Mouse (Mus musculus): ENCODE results near the gene Rock2. TPM values are rescaled to one million over a fixed set of nuclear protein-coding genes. Genes with fewer than 3 reads are reported as not detected.

Gene Rock2
- polyA plus RNA-seq, 1 experiment = not detected

DNA sequence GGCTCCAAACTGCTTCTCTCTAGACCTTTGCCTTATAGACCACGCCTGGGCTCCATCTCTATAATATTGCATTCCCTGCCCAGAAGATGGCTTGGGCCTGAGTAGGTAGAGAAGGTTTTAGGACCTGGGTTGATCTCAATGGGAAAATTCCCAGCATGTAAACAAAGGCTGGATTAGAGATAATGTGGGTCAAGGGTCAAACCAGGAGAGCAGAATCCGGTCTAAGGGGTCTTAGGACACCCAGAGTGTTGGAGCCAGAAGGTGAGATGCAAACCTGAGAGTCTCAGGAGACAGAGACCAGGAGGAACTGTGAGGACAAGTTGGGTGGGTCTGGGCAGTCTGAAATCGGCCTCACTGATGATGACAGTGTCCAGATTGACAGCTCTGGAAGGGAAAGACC lies 18.0 kb upstream of the Rock2 start:
- 69% methylated on average over 3 of the region's 3 CpGs for WGBS
- no peak overlapping the region for H3K27ac ChIP-seq (ENCODE audit: insufficient read depth, low read depth, low read length)

DNA sequence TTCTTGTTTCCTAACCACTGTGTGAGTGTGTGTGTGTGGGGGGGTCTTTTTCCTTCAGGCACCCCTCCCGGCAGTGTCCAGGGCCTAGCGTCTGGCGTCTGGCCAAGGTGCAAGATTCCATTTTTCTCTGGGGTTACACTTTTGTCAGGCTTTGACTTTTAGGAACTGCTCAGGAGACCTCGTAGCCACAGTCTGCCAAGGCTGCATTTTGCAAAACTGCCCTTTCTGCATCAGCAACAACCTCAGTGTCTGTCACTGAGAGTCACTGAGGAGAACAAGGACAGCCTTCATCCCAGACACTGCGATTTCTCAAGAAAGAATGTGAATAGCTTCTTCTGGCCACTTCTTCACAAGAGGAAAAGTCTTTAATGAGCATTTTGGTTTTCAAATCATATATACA lies 17.6 kb upstream of the Rock2 start:
- TF ChIP-seq CTCF (IDR thresholded peaks at IDR 0.05; ENCODE audit: insufficient read depth, low read depth, low read length) = no peak
- no peak for TF ChIP-seq POLR2A (IDR thresholded peaks at IDR 0.05; ENCODE audit: insufficient read depth, low read depth, low read length)

More for the DNA sequence above, 18.0 kb upstream of the Rock2 start:
- no peak for TF ChIP-seq POLR2A (IDR thresholded peaks at IDR 0.05; ENCODE audit: insufficient read depth, low read depth, low read length)
- TF ChIP-seq CTCF (IDR thresholded peaks at IDR 0.05; ENCODE audit: insufficient read depth, low read depth, low read length) = no peak
- no peaks in the 10 kb centered on the region for H3K4me1 ChIP-seq (ENCODE audit: control insufficient read depth, insufficient read depth, low read length)
- no peak overlapping the region for H3K4me3 ChIP-seq (ENCODE audit: insufficient read depth, low read depth, low read length)

DNA sequence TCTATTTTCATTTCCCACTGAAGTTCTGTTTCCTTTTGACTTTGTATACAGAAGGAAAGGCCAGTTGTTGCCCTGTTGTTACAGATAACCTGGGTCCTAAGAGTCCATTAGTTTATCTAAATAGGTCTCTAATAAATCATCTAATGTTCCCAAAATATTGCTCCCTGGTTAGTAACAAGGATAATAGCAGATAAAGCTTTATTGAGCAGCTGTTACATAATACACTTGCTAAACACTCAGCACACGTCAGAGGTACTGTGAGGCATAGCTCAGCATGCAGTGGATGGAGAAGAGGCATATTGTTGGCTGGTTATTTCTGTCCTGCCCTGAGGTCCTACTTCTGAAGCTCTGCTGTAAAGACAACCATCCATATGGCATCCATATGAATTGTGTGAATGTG lies 17.0 kb upstream of the Rock2 start:
- no peak overlapping the region for H3K27ac ChIP-seq (ENCODE audit: insufficient read depth, low read depth, low read length)
- TF ChIP-seq CTCF (IDR thresholded peaks at IDR 0.05; ENCODE audit: insufficient read depth, low read depth, low read length) (no peak), POLR2A (IDR thresholded peaks at IDR 0.05; ENCODE audit: insufficient read depth, low read depth, low read length) (no peak)
- 50% methylated on average over 1 of the region's 1 CpGs for WGBS
- no peaks in the 10 kb centered on the region for H3K4me1 ChIP-seq (ENCODE audit: control insufficient read depth, insufficient read depth, low read length)
- no peak overlapping the region for H3K4me3 ChIP-seq (ENCODE audit: insufficient read depth, low read depth, low read length)

More for the DNA sequence above, 17.6 kb upstream of the Rock2 start:
- H3K27ac ChIP-seq (ENCODE audit: insufficient read depth, low read depth, low read length) = no peak overlapping the region
- no peak overlapping the region for H3K4me3 ChIP-seq (ENCODE audit: insufficient read depth, low read depth, low read length)
- no peaks in the 10 kb centered on the region for H3K4me1 ChIP-seq (ENCODE audit: control insufficient read depth, insufficient read depth, low read length)
- WGBS = 61% methylated on average over 5 of the region's 5 CpGs

DNA sequence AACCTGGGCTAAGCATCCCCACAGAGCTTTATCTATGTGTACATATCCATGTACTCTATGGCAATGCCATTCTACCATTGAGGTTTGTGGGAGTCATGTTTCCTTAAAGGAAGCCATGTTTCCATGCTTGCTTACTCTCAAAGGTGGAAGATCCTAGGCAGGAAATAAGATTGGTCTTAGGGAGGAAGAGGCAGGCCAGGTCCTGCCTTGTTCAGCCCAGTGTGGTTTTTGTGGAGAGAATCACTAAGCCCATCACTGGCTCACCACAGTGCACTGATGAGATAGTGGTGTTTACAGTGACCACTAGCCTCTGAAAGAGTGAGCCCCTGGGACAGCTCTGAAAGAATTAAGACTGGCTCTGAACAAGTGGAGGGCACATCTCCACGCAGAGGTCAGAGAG lies 15.3 kb upstream of the Rock2 start:
- TF ChIP-seq CTCF (IDR thresholded peaks at IDR 0.05; ENCODE audit: insufficient read depth, low read depth, low read length) = no peak
- no peak for TF ChIP-seq POLR2A (IDR thresholded peaks at IDR 0.05; ENCODE audit: insufficient read depth, low read depth, low read length)
- Histone ChIP-seq H3K27ac (ENCODE audit: insufficient read depth, low read depth, low read length) (no peak overlapping the region), H3K4me1 (ENCODE audit: control insufficient read depth, insufficient read depth, low read length) (no peaks in the 10 kb centered on the region), H3K4me3 (ENCODE audit: insufficient read depth, low read depth, low read length) (no peak overlapping the region)
- WGBS = 91% methylated on average over 1 of the region's 1 CpGs

DNA sequence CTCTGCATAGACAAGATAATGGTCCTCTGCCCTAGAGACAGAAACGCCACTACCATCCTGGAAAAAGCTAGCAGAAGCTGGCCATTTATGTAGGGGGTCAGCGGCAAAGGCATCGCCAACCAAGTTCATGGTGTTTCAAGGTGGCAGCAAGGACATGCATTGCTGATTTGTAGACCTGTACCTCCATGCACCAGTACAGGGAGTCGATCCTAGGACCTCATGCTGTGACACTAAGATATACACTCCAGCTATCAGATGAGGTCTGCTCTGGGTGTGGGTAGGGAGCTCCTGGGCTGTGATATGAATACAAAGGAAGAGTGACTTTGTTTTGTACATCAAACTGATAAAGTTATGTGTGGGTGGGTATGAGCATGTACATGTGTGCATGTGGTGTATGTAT lies 14.6 kb upstream of the Rock2 start:
- Histone ChIP-seq H3K4me1 (ENCODE audit: control insufficient read depth, insufficient read depth, low read length) (no peaks in the 10 kb centered on the region), H3K4me3 (ENCODE audit: insufficient read depth, low read depth, low read length) (no peak overlapping the region), H3K27ac (ENCODE audit: insufficient read depth, low read depth, low read length) (no peak overlapping the region)
- 91% methylated on average over 4 of the region's 4 CpGs for WGBS
- TF ChIP-seq CTCF (IDR thresholded peaks at IDR 0.05; ENCODE audit: insufficient read depth, low read depth, low read length) = no peak
- TF ChIP-seq POLR2A (IDR thresholded peaks at IDR 0.05; ENCODE audit: insufficient read depth, low read depth, low read length) = no peak

DNA sequence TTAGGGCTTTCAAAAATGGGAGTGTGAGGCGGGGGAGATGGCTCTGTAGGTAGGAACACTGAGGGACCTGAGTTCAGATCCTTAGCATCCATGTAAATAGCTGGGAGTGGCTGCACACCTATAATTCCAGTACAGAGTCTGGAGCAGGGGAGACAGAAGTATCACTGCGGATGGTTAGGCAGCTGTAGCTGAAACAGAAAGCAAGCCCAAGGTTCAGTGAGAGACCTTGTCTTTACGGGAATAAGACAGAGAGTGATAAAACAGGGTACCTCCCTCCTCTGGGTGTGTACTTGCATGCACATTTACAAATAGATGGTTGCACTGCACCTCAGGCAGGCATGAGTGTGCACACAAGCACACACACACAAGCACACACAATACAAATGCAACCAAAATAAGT lies 12.3 kb upstream of the Rock2 start:
- TF ChIP-seq POLR2A (IDR thresholded peaks at IDR 0.05; ENCODE audit: insufficient read depth, low read depth, low read length) (no peak), CTCF (IDR thresholded peaks at IDR 0.05; ENCODE audit: insufficient read depth, low read depth, low read length) (no peak)
- H3K4me1 ChIP-seq (ENCODE audit: control insufficient read depth, insufficient read depth, low read length) = no peaks in the 10 kb centered on the region
- no peak overlapping the region for H3K4me3 ChIP-seq (ENCODE audit: insufficient read depth, low read depth, low read length)
- no peak overlapping the region for H3K27ac ChIP-seq (ENCODE audit: insufficient read depth, low read depth, low read length)
- 88% methylated on average over 3 of the region's 3 CpGs for WGBS

DNA sequence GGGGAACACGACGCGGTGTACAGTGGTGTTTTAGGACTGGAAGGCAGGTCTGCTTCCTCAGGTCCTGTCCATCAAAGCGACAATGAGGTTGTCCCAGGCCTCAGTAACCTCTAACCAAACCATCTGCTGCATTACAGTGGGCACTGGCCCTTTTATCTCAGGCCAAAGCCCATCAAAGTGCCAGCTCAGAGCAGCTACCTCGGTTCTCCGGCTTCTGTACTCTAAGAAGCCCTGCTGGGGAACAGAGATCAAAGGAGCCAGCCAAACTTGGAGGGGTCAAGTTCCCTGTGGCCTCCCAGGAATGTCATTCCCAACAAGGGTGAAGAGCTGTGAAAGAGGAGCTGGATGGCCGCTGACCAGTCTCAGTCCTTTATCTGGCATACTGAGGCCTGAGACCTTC lies 11.6 kb upstream of the Rock2 start:
- no peak for TF ChIP-seq POLR2A (IDR thresholded peaks at IDR 0.05; ENCODE audit: insufficient read depth, low read depth, low read length)
- TF ChIP-seq CTCF (IDR thresholded peaks at IDR 0.05; ENCODE audit: insufficient read depth, low read depth, low read length) = no peak
- 86% methylated on average over 7 of the region's 7 CpGs for WGBS
- no peak overlapping the region for H3K4me3 ChIP-seq (ENCODE audit: insufficient read depth, low read depth, low read length)
- no peak overlapping the region for H3K27ac ChIP-seq (ENCODE audit: insufficient read depth, low read depth, low read length)
- no peaks in the 10 kb centered on the region for H3K4me1 ChIP-seq (ENCODE audit: control insufficient read depth, insufficient read depth, low read length)

DNA sequence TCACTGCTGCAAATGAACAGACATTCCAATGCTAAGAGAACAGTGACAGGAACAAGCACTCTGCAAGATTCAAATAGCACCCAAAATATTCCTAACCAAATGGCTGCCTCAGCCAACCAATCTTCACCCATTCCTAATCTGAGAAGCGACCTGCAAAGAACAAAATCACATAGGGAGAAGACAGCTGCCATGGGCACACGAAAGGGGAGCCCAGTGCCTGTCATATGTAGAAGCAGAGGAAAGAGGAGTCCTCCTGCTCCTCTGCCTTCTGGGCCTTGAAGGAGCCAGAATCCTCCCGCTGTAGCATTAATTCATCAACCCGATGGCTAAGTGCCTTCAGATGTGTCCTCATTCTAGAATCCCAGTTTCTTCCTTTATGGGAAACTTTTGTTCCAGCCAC lies 10.2 kb upstream of the Rock2 start:
- no peak overlapping the region for H3K4me3 ChIP-seq (ENCODE audit: insufficient read depth, low read depth, low read length)
- TF ChIP-seq CTCF (IDR thresholded peaks at IDR 0.05; ENCODE audit: insufficient read depth, low read depth, low read length) (no peak), POLR2A (IDR thresholded peaks at IDR 0.05; ENCODE audit: insufficient read depth, low read depth, low read length) (no peak)
- H3K4me1 ChIP-seq (ENCODE audit: control insufficient read depth, insufficient read depth, low read length) = no peaks in the 10 kb centered on the region
- no peak overlapping the region for H3K27ac ChIP-seq (ENCODE audit: insufficient read depth, low read depth, low read length)
- 95% methylated on average over 4 of the region's 4 CpGs for WGBS

DNA sequence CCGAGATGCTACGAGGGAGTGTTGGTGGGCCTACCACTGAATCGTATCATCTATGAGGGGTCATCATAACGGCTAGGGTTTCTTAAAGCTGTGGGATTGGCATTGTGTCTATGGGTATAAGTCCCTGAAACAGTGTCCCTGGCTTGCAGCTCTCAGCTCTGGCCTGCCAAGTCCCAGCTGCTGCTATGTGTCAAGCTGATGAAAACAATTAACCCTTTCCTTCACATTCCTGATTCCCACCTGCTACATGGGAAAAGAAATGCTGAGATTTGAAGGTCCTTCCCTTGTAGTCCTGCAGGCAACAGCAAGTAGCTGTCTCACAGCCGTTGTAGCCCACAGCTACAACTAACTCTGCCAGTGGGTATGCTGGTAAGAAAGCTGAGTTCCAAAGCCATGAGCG lies 8.3 kb upstream of the Rock2 start:
- Histone ChIP-seq H3K4me3 (ENCODE audit: insufficient read depth, low read depth, low read length) (no peak overlapping the region), H3K4me1 (ENCODE audit: control insufficient read depth, insufficient read depth, low read length) (no peaks in the 10 kb centered on the region), H3K27ac (ENCODE audit: insufficient read depth, low read depth, low read length) (no peak overlapping the region)
- TF ChIP-seq CTCF (IDR thresholded peaks at IDR 0.05; ENCODE audit: insufficient read depth, low read depth, low read length) = no peak
- TF ChIP-seq POLR2A (IDR thresholded peaks at IDR 0.05; ENCODE audit: insufficient read depth, low read depth, low read length) = no peak
- WGBS = 94% methylated on average over 6 of the region's 6 CpGs

DNA sequence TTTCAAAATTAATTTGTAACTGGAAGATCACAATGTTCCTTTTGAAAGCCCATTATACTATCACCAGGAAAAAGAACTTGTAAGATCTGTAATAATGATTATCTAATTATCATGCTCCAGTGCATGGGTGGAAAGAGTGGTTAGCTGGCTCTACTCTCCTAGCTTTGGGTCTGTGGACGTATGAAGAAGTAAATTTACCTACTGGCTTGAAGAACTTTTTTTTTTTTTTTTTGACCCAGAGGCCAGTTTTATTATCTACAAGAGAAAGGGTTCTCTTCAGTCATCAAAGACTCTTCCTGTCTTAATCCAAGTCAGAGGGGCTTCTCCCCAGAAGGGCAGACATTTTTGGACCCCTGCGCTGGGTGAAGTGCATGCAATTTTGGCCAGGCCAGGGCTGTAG lies 1.7 kb upstream of the Rock2 start:
- Histone ChIP-seq H3K4me3 (ENCODE audit: insufficient read depth, low read depth, low read length) (no peak overlapping the region), H3K4me1 (ENCODE audit: control insufficient read depth, insufficient read depth, low read length) (peaks cover 3% of the 10 kb centered on the region; the same call in 1 of the 2 replicates), H3K27ac (ENCODE audit: insufficient read depth, low read depth, low read length) (no peak overlapping the region)
- 79% methylated on average over 2 of the region's 2 CpGs for WGBS
- TF ChIP-seq POLR2A (IDR thresholded peaks at IDR 0.05; ENCODE audit: insufficient read depth, low read depth, low read length) (no peak), CTCF (IDR thresholded peaks at IDR 0.05; ENCODE audit: insufficient read depth, low read depth, low read length) (no peak)
